Mouse (Mus musculus) retina, embryonic 14.5 days (tissue): Measurements from ENCODE around the gene Mtg1.
A peak's percentile ranks its signal among the peaks of the same experiment; 100 is the strongest.
"Not testable (repeated sequence)": the region's sequence is repeated elsewhere in the genome, so short reads cannot be mapped to it uniquely, and the experiment has no call there.

Source experiments
- DNase-seq: peaks from one replicate; pipeline ENCODE4 v3.0.0-alpha.2; 2015; ENCODE audit warnings: low spot score

Gene Mtg1

DNA sequence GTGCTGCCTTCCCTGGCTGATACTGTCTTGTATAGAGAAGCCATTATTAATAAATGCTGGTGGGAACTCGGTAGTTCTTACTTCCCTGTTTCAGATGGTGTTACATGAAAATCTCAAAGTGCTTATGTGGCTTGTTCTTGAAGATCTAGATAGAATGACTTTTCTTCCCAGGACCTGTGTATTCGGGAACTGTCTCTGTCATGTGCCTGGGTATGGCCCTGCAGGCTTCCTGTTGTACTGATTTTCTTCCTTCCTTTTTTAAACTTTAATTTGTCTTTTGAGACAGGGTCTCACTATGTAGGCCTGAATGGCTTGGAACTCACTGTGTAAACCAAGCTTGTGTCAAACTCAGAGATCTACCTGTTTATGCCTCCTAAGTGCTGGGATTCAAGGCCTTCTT, 9.5 kb upstream of the Mtg1 start:
- DNase-seq: no peak

DNA sequence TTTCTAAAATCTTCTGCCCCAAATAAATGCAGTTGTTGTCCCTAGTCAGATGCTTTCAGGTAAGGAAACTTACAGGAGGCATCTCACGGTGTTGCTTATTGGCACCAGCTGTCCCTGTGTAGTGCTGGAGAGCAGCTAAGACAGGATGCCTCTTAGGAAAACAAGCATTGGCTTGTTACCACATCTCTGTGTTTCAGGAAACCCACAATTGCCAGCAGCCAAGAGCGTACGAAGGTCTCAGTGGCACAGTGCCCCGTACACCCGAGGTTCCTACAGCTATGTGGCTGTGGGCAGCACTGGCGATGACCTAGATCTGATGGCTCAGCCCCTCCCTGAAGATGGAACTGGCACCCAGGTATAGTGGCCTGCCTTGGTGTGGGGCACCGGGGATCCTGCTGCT, 5.2 kb upstream of the Mtg1 start:
- DNase-seq: not testable (repeated sequence)

DNA sequence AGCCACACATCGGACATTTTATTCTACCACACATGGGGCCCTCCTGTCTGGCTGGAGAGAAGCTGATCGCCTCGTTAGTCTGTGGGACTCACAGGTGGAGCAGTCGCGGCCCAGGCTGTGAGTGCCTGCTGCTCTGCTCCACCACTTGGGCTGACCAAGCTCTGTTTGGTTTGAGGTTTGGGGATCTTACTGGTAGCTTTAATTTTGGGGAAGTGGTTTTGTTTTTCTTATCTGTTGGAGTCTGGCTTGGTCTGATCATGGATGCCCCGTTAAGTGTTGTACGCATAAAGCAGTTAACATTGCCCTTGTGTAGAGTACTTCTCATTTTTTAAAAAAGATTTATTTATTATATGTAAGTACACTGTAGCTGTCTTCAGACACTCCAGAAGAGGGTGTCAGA, 3.3 kb upstream of the Mtg1 start:
- not testable (repeated sequence) for DNase-seq

DNA sequence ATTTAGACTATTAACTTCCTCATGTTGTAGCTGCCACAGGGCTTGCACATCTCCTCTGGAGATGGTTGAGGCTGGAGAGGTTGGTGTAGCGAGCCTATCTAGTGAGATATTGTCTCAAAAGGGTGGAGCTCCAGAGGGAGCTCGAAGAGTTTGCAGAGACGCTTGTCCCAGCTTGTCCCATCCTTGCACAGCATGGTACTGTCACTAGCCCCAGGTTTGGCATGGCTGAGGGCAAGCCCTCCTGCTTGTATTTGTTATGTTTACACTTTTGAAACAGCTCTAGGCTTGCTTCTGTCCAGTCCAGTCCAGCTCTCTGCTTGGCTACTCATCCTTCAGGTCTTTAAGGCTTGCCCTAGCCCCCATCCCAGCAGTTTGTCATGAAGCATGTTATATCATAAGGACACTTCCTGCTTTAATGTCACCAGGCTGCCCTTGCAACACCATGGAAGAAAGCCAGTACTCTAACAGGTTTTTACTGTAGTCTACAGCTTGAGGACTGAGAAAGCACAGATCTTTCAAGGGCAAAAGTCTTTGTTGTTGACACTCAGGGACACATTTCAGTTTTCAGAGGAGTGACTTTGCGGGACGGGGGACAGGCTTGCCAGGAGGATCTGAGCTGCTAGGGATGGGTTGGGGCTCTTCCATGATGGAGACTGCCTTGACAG, 2.1 kb upstream of the Mtg1 start:
- no peak for DNase-seq

DNA sequence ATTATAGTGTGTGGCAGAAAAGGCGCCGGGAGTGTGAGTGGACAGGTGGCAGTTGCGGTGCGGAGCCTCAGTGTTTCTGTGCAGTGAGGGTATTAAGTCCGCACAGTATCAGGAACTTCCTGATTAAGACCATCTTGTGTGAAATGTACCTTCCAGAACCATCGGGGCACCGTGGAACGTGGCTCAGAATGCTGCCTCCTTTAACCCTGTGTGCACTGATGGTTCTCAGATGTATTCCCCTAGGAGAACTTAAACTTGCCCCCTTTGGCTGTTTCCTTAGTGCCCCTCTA, 602 bp downstream of the Mtg1 start:
- DNase-seq: no peak

DNA sequence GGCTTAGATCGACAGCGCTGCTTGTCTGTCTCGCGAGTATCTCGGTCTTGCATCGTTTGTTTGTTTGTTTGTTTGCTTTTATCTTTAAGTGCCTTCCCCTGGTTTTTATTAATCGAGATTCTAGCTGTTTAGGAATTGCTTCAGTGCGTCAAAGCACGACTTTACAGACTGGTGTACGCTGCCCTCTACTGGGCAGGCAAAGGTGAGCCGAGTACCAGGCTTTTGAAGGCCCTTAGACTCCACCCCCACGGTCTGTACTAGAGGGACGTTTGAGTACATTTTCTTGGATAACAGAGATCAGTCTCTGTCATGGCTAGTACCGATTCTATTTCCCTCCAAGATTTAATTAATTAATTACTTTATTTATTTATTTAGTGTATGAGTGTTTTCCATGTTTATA, 4.0 kb downstream of the Mtg1 start:
- peak; percentile 80 for DNase-seq

DNA sequence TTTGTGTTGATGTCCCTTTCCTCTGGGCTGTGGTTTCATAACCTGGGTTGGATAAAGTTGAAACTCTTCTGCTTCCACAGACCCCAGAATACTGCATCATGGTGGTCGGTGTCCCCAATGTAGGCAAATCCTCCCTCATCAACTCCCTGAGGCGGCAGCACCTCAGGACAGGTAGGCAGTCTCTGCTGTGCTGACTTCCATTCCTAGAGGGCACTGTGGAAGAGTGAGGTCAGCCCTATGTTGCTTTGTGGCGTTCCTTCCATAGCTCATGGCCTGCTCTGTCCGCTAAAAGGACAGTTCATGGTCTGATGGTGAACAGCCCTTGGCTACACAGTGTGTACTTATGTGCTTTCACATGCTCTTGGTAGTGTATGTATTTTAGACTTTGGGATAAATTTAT, 7.2 kb downstream of the Mtg1 start:
- no peak for DNase-seq

DNA sequence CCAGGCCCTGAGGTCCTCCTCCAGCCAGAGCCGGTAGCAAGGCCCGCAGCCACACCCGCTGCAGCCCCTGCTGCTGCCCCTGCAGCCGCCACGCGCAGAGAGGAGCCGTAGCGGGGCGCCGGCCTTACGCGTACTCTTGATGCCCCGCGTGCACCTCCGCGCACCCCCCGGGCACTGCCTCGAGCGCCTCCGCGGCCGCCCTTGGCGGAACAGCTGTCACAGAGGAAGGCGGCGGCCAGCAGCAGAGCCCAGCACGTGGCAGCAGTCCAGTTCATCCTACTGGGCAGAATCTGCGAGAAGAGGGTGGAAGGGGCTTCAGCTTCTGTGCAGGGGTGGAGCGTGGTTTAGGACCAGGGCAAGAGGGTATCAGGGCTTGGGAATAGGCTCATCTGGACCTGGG, 16.0 kb downstream of the Mtg1 start:
- DNase-seq: peak; percentile 59

DNA sequence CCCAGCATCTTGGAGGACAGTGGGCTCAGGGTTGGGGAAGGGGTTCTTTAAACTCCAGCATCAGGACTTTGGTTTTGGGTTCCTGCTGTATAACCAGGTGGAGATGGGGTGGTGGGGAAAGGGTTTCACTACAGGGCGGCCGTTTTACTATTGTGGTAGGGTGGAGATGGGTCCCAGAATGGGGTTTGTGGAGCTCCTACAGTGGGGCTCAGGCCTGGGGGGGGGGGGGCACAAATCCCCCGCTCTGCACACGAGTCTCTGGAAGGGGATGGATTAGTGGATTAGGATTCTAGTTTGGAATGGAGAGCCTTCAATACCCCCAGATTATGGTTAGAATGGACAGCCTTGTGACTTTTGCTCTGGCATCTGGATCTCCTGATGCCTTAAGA, 16.5 kb downstream of the Mtg1 start:
- DNase-seq: no peak

DNA sequence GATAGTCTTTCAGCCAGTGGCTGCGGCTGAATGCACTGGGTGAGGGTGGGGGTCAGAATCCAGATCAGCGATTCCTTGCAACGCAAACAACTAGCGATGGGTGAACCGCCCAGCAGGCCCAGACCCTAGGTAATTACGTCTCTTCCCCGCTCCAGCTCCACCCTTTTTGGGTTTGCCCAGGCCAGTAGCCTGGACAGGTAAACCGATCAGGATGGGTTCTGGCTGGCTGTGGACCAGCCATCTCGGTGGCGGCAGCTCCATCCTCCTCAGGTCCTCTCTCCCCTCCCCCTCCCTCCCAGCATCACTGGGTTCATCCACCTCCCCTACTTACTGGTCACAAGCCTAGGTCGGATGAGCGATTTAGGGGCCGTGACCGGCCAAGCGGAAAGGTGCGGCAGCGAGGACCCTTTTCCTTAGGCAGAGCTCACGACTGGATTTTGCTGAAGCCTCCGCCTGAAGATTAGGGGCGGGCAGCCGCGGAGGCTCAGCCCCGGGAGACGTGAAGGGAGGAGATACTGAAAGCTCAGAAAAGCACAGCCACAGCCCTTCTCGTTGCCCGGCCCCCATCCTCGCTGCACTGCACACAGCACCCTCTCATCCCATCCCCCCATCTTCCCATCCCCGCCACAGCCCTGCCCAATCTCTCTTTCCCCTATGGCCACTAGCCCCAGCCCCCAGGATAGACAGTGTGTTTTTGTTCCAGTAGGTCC, 17.0 kb downstream of the Mtg1 start, which contains the start of gene Sprn:
Sprn (minus strand) TSS at position 660 of the 710 bp plus-strand sequence.
- DNase-seq: peak; percentile 49

DNA sequence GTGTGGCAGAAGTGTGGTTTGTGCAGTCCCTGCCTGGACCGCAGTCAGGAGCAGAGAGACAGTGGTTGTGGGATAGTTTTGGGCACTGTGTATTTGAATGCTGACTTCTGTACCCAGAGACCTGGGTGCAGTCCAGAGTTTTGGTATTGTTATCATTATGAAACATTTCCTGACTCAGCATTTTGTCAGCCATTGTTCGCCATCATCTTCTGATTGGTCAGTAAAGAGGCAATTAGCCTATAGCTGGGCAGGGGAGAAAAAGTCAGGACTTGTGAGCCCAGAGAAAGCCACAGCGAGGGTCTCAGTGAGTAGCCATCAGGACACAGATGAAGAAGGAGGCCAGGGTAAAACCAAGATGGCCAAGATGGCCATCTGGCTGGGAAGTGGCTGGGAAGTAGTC, 23.0 kb downstream of the Mtg1 start:
- no peak for DNase-seq

DNA sequence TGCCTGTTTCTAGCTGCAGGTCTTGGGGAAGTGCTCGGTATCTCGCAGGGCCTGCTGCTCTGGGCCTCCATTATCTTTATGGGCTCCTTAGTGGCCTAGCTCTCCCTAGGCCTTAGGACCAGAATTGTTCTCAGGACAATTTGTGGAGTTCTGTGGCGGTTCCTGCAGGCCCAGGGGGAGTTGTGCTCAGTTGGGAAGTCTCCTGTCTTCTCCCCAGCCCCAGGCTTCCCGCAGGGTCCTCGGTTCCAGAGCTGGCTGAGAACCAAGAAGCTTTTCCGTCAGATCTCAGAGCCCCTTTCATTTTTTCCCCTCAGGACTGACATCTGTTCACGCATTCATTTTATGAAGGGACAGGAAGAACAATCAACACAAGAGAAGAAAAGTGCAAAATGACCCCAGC, 27.3 kb downstream of the Mtg1 start, which contains the start of gene Olfr522:
Olfr522 (minus strand) TSS at position 101 of the 400 bp plus-strand sequence.
- DNase-seq: no peak

DNA sequence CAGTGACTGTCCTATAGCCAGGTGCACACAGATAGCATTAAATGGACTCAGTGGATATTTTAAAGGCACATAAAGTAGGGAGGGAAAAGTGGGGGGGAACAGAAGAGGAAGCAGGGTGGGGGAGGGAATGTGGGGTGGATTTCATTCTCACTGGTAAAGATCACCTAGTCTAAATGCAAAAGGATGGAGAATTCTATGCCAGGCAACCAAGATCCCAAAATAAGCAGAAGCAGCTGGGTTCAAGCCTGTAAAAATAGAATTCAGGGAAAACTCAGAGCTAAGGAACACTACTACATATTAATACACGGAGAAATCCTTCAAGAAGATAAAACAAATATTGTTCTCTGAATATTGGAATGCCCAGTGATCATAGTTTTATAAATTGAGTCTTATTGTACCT, 30.6 kb downstream of the Mtg1 start:
- DNase-seq: no peak

DNA sequence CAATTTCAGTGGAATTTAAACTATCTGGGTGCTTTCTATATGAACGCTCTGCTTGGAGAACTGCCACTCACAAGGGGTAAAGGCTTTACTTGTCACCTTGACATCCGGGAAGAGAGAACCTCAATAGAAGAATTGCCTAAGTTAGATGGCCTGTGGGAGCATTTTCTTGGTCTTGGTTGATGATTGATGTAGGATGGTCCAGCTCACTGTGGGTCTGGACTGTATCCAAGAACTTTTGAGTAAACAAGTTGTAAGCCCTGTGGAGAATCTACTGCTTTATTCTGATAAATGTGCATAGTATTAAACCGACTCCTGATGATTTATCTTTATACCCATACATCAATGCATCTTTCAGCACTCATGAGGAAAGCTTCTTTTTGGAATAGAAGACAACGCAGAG, 32.0 kb downstream of the Mtg1 start:
- no peak for DNase-seq

DNA sequence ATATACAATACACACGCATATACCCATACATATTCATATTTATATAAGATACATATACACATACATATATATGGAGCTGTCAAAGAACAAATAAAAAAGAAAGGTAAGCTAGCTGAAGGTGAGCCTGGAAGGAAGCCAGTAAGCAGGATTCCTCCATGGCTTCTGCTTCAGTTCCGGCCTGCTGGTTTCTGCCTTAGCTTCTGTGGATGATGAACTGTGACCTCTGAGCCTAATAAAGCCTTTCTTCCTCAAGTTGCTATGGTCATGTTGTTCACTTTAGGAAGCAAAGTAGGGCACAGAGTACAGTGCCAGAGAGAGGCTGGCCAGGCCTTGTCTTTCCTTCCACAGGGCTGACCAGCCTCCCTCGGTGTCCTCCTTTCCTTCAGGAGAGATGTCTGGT, 33.5 kb downstream of the Mtg1 start:
- no peak for DNase-seq

DNA sequence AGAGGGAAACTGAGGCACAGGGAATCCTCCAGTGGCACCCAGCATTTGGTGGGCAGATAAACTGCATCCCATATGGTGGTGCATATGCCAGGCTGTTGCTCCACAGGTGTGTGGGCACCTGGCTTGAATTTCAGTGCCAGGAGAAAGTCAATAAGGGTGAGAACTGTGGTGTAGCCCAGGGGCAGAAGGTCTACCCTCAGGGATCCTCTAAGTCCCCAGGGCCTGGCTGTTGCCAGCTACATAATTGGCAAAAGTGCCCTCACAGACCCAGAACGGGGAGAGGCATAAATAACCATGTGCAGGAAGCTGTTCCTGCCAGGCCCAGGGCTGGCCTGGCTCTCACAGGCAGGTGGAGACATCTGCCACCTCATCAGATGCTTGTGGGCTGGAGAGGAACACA, 35.6 kb downstream of the Mtg1 start, which contains the start of gene Olfr523:
Olfr523 (plus strand) TSS at position 282 of the 400 bp plus-strand sequence.
- DNase-seq: no peak

DNA sequence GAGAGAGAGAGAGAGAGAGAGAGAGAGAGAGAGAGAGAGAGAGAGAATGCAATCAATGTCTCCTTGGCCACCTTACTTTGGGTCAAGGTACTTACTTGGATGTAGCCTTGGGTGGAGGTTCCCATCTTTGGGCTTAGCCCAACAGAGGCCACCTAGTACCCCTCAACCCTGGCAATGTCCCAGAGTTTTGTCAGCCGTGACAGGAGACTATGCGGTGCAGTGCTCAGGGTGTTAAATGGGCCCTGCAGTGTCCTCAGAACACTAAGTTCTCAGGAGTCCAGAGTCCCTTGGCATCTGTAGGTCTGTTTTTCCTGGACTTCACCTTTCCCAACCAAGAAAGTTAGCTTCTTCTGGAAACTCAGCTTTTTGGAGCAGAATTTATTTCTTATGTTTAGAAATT, 41.8 kb downstream of the Mtg1 start:
- DNase-seq: no peak

DNA sequence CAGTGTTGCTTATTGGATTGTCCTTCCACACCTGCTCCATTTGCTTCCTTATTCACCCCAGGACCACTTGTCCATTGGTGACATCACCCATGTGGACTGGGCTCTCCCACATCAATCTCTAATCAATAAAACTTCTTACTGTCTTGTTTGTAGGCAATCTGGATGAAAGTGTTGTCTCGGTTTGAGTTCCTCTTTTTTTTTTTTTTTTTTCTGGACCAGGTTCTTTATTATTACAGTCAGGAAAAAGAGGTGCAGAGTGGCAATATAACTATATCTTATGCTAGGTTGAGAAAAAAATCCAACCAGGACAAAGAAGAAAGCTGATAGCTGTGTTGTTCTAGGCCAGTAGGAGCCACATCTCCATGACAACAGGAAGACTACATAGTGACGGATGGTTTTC, 43.3 kb downstream of the Mtg1 start:
- no peak for DNase-seq

DNA sequence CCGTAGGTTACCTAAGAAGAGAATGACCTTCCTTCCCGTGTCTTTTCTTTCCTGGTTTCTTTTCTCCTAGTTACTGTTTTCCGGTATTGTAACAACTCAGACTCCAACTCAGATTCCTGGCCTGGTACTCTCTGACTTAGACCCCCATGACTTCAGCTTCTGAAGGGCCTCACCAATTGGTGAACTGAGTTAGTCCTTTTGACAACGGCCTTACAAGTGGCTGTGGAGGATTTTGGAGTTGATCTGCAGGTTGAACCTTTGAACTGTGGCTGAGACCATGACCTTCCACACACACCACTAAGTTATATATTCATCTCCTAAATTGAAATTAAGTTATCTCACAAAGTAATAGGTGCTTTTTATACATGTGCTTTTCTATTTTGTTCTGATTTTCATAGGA, 46.8 kb downstream of the Mtg1 start:
- DNase-seq: no peak

DNA sequence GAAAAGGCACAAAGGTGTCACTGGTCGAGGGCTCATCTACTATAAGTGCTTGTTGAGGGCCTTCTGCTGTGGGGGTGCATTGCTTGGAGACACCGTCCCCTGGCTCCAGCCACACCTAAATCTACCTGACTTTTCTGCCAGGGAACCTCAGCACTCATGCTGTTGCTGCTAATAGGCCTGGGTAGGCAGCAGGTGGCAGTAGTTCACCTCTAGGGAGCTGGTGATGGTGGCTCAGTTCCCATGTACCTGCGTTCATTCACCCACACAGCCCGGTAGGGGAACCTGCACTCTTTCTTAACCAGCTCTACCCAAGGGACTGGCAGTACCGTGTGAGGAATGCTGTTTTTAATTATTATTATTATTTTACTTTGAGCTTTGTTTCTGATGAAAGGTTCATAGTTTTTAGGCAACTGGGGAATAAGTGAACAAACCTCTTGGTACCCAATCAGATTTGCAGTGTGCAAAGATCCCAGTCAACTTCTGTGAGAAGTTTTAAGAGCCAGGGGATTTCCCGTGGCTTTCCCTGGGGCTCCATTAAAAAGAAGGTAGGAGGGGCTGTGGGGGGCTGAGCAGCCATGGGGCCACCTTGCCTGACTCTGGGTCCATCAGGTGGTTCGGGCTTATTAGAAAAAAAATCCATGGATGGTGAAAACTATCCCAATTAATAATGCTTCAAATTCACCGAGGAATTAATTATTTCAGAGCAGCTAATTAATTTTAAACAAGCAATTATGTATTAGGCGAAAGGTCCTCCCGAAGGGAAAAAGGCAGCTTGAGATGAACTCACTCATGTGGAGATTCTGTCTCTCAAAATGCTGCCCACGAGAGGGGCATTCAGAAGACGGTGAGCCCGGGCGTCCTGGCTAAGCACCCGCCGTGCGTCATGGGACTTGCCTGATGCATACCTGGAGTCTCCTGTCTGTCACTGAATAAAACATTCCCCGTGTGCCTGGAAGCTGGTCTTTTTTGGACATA, 49.6 kb downstream of the Mtg1 start:
- peak; percentile 12 for DNase-seq

DNA sequence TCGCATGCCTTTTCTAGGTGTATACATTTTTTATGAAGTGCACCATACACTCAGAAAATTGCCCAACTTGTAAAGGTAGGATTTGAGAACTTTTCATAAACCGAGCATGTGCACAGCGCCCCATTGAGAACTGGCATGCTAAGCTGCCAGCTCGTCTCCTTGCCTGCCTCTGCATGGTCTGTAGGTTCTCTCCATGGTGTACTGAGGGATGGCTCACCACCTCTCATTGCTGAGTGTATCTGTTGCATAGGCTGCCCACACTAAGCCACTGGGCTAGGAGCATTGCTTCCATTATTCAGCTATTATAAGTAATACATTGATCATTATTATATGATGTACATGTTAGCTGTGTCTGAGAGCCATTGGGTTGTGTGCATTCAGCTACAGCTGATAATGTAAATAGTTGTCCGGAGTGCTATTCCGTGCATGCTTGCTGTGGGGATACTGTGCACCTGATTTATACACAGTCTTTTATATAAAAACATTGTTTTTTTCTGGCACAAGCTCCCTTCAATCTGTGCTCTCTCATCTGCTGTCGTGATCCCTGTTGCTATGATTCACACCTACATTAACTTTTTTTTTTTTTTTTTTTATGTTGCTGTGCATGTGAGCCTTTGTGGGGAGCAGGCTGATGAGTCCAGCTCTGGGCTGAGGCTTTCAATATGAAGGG, 50.5 kb downstream of the Mtg1 start:
- DNase-seq: no peak
